Mouse (Mus musculus): ENCODE measurements around the gene Kif2a.

DNA sequence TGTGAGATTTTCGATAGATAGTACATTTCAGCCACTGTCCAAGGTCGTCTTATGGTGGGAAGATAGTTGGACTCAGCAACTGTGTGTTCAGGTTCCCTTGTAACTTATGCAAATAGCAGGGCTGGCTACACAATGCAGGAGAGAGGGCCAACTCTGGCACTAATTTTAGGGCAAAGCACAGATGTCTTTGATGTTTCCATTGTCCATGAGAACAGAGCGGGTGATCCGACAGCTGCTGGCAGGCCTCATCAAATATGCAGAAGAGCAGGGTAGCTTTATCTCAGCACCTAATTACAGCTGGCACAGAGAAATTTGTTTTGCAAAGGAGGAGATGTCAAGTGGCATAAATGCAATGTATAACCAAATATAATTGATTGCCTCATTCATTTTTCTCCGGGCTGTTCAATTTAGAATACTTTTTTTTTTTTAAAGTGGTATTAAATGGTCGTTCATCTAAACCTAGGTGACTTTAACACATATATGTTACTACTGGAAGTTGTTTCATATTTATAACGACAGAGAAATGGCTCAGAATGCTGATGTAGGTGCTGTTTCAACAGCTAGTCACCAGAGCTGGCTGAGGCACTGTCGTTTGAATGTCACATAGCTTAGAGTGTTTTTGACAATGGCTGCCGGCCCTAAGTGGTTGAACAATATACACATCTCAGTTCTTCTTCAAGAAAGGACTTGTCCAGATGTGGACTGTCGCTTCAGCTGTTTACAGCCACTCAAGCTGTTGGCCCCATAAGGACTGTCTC is 43.4 kb upstream of the Kif2a start:
- TF ChIP-seq CTCF (IDR thresholded peaks at IDR 0.05; ENCODE audit: control insufficient read depth, insufficient read depth, insufficient read length): no peak
- TF ChIP-seq MAX (IDR thresholded peaks at IDR 0.05): no peak
- no peak for TF ChIP-seq CEBPB (IDR thresholded peaks at IDR 0.05; ENCODE audit: low read depth)
- no peak for TF ChIP-seq MYOD1 (IDR thresholded peaks at IDR 0.05; ENCODE audit: control insufficient read depth, insufficient read length, low read depth)
- TF ChIP-seq USF1 (IDR thresholded peaks at IDR 0.05; ENCODE audit: low read depth): no peak

All from C2C12 (cell line).